Mouse (Mus musculus) subcutaneous adipose tissue, adult 2 months (tissue): ENCODE measurements around the gene Olfr325. TPM values are rescaled to one million over a fixed set of nuclear protein-coding genes. Genes with fewer than 3 reads are reported as not detected.

Experiments
- polyA plus RNA-seq: library from polyadenylated mRNA; depleted of rRNA; stranded (reverse); fragments of >200 nt; gene quantifications from 2 replicates; pipeline ENCODE4 v1.2.3, GENCODE M21; 2012; ENCODE audit warnings: low replicate concordance; rRNA removed

Gene Olfr325
- not detected in 2 replicates for polyA plus RNA-seq

GRCm38 (mm10) chr11:58577430-58577829 lies at the start of gene Olfr325:
Gene Olfr325, plus strand, starts transcription at chr11:58577730.

GRCm38 (mm10) chr11:58534736-58535135 lies 42.8 kb upstream of the Olfr325 start, which contains the start of gene Olfr330:
Gene Olfr330, minus strand, starts transcription at chr11:58534836.

GRCm38 (mm10) chr11:58546322-58546721 lies 31.2 kb upstream of the Olfr325 start, which contains the start of gene Olfr329-ps:
Gene Olfr329-ps, minus strand, starts transcription at chr11:58546422.

GRCm38 (mm10) chr11:58555536-58555935 lies 22.0 kb upstream of the Olfr325 start, which contains the start of gene Olfr328:
Gene Olfr328, minus strand, starts transcription at chr11:58555636.

GRCm38 (mm10) chr11:58570405-58570804 lies 7.1 kb upstream of the Olfr325 start, which contains the start of gene Olfr224:
Gene Olfr224, minus strand, starts transcription at chr11:58570553.

GRCm38 (mm10) chr11:58594814-58595213 lies 17.3 kb downstream of the Olfr325 start, which contains the start of gene Olfr324:
Gene Olfr324, plus strand, starts transcription at chr11:58595114.

GRCm38 (mm10) chr11:58615975-58616374 lies 38.4 kb downstream of the Olfr325 start, which contains the start of gene 2210407C18Rik:
Gene 2210407C18Rik, minus strand, starts transcription at chr11:58616075.

GRCm38 (mm10) chr11:58630401-58630800 lies 52.9 kb downstream of the Olfr325 start, which contains the start of gene Olfr323:
Gene Olfr323, minus strand, starts transcription at chr11:58630501.

Other genes starting within 250 kb of the Olfr325 start
- 30.7 and 40.5 TPM in 2 replicates for gene Zfp672, start 247.4 kb upstream of the Olfr325 start, polyA plus RNA-seq
- 35.8 and 47.7 TPM in 2 replicates for gene Sh3bp5l, start 247.0 kb upstream of the Olfr325 start, polyA plus RNA-seq
- 2.0 and 2.6 TPM in 2 replicates for gene Lypd8, start 198.7 kb upstream of the Olfr325 start, polyA plus RNA-seq
- not detected in 2 replicates for gene 1810065E05Rik, start 156.6 kb upstream of the Olfr325 start, polyA plus RNA-seq
- gene Gm12253, start 145.2 kb upstream of the Olfr325 start, polyA plus RNA-seq = not detected in 2 replicates
- not detected in 2 replicates for gene Lypd9, start 124.8 kb upstream of the Olfr325 start, polyA plus RNA-seq
- not detected in 2 replicates for gene Olfr30, start 115.5 kb upstream of the Olfr325 start, polyA plus RNA-seq
- gene Olfr332, start 85.2 kb upstream of the Olfr325 start, polyA plus RNA-seq = not detected in 2 replicates
- gene Olfr331, start 75.2 kb upstream of the Olfr325 start, polyA plus RNA-seq = not detected in 2 replicates
- gene Olfr330, start 42.9 kb upstream of the Olfr325 start, polyA plus RNA-seq = not detected in 2 replicates
- not detected in 2 replicates for gene Olfr329-ps, start 31.3 kb upstream of the Olfr325 start, polyA plus RNA-seq
- not detected in 2 replicates for gene Olfr328, start 22.1 kb upstream of the Olfr325 start, polyA plus RNA-seq
- 0.18 TPM in 1 of 2 replicates, not detected in the other for gene Olfr224, start 7.2 kb upstream of the Olfr325 start, polyA plus RNA-seq
- gene Olfr324, start 17.4 kb downstream of the Olfr325 start, polyA plus RNA-seq = not detected in 2 replicates
- 1.3 TPM in 1 of 2 replicates, not detected in the other for gene 2210407C18Rik, start 38.3 kb downstream of the Olfr325 start, polyA plus RNA-seq
- gene Olfr323, start 52.8 kb downstream of the Olfr325 start, polyA plus RNA-seq = not detected in 2 replicates
- gene Trim58, start 62.7 kb downstream of the Olfr325 start, polyA plus RNA-seq = 0.17 TPM in 1 of 2 replicates, not detected in the other
- gene Olfr322, start 81.1 kb downstream of the Olfr325 start, polyA plus RNA-seq = not detected in 2 replicates
- not detected in 2 replicates for gene Olfr320, start 103.4 kb downstream of the Olfr325 start, polyA plus RNA-seq
- gene Olfr319, start 121.4 kb downstream of the Olfr325 start, polyA plus RNA-seq = not detected in 2 replicates
- gene Olfr318, start 146.3 kb downstream of the Olfr325 start, polyA plus RNA-seq = not detected in 2 replicates
- not detected in 2 replicates for gene Olfr317, start 161.5 kb downstream of the Olfr325 start, polyA plus RNA-seq
- gene Olfr316, start 175.0 kb downstream of the Olfr325 start, polyA plus RNA-seq = not detected in 2 replicates
- not detected in 2 replicates for gene Olfr315, start 195.5 kb downstream of the Olfr325 start, polyA plus RNA-seq
- not detected in 2 replicates for gene Olfr314, start 205.2 kb downstream of the Olfr325 start, polyA plus RNA-seq
- 0.37 and 2.4 TPM in 2 replicates for gene Fam183b, start 224.2 kb downstream of the Olfr325 start, polyA plus RNA-seq
- not detected in 2 replicates for gene Olfr313, start 237.3 kb downstream of the Olfr325 start, polyA plus RNA-seq